Mouse (Mus musculus) kidney, adult 18-20 months (tissue): Measurements from ENCODE around the gene Col24a1.
A peak's percentile ranks its signal among the peaks of the same experiment; 100 is the strongest.
"Not testable (repeated sequence)": the region's sequence is repeated elsewhere in the genome, so short reads cannot be mapped to it uniquely, and the experiment has no call there.

Source experiments
- DNase-seq: peaks from one replicate; pipeline ENCODE4 v3.0.0; 2021

Col24a1 gene

GRCm38 (mm10) chr3:145356865-145357487 is 64.7 kb downstream of the Col24a1 start:
- no peak for DNase-seq

DNA sequence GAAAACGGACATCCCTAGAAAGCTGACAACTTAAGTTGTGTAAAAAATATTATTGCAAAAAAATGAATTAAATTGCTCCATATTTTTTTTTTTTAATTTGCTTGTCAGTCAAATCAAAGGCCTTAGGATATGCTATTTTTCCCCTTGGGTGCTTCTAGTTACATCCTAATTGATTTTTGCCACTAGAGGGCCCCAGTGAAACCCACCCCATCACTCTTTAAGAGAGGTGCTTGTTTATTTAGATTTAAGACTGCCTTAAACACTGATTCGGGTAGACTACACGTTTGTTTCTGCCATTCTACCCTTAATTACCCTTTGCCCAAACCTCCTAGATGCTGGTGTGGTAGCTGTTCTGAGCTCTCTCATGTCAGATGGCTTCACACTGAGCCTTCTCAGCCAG is 73.0 kb downstream of the Col24a1 start:
- DNase-seq: no peak

DNA sequence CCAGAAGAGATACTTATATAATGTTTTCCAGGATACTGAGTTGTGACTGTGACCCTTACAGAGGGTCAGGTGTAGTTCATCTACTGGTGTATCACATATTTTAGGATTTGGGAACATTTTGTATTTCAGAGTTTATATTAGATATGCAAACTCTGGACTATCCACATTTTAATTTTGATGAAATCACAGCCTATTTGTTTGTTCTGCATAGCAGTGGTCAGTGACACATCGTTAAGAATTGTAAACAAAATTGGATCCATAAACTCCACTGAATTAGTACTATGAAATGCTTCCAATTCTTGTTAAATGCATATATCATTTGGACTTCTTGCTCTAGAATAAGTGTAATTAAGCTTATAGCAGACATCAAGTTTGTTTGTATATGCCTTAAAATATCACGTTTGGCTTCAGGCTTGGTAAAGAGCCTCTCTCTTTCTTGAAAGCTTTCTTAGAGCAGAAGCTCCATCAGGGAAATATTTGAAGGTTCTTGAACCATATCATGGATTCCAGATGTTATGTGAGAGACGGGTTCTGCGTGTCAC is 75.0 kb downstream of the Col24a1 start:
- no peak for DNase-seq

DNA sequence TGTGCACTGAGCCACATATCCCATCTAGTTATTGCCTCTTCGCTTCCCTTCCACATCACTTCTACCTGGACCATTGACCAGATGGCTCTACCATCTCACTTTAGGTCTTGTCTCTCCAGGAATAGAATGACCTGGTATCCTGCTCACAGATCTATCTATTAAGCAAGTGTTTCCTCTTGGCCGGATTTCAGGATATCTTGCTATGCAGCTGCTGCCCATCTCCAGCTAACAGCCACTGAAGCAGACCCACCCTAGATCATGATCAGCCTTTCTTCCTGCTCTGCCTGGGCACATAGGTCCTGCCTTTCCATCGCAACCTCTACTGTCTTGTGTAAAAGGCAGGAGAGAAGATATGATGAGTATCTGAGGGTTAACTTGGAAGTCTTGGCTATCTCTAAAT is 84.0 kb downstream of the Col24a1 start:
- no peak for DNase-seq

DNA sequence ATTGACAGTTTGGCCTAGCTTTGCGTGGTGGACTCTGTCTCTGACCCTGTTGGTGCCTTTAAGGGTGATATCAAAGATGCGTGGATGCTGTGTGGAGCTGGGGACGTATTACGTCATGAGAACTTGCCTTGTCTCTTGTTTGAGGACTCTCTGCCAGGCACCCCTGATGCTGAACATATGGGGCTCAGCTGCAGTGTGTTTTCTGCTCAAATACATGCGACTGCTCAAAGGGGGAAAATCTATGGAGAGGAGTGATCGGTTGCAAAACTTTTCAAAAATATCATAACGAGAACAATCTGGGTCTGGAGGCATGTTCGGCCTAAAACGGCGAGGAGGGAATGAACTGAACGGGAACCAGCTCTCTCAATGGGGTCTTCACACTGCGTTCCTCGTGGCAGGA is 90.8 kb downstream of the Col24a1 start:
- no peak for DNase-seq

- no peak for DNase-seq
Measured at GRCm38 (mm10) chr3:145386434-145386833, 94.2 kb downstream of the Col24a1 start.

DNA sequence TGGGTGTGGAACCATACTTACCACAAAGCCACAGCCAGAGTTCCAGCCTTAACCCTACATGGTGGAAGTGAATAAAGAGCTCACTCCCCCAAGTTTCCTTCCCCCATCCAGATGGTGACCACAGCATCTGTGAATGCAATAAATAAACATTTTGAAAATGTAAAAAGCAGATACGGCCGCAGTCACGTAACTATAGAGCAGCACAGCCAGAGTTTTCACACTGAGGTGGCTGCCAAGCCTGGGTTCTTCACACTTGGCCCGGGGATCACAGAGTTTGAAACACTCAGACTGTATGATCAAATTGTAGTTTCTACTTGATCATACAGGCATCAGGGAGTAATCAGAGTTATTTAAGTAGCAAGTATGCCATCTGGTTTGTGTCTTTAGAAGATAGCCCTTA is 98.4 kb downstream of the Col24a1 start:
- DNase-seq: no peak

GRCm38 (mm10) chr3:145391986-145392659 is 99.9 kb downstream of the Col24a1 start:
- DNase-seq: no peak

- DNase-seq: no peak
Measured at GRCm38 (mm10) chr3:145399173-145399572, 106.9 kb downstream of the Col24a1 start.

GRCm38 (mm10) chr3:145402257-145402656 is 110.0 kb downstream of the Col24a1 start:
- no peak for DNase-seq

DNA sequence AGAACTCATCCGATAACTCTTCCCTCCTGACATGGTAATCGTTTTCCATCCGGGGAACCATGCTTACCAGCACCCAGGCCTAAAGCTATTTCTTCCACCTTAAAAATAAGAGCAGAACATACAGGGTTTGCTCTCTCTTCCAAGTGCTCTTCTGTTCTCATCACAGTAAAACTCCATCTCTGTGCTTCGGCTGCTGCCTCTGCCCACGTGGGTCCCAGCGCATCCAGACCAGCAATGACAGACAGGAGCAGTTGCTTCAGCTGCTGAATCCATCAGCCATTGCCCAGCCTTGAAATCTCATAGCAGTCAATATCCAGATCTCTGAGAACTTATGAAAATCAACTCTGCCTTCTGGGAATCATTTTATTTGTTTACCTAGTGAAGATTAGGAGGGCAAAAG is 110.7 kb downstream of the Col24a1 start:
- no peak for DNase-seq

DNA sequence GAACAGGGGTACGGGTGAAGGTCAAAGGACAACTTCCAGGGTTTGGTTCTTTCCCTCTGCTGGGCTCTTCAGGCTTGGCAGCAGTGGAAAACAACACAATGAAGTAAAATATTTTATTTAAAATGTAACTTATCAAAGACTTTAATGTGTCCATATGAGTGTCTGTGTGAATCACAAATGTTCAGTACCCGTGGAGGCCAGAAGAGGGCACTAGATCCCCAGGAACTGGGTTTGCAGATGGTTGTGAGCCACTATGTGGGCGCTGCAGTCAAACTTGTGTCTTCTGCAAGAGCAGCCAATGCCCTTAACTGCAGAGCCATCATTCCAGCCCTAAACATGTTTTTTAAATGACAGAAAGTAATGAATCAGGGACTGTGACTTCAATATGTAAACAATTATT is 115.8 kb downstream of the Col24a1 start:
- DNase-seq: peak; percentile 35

DNA sequence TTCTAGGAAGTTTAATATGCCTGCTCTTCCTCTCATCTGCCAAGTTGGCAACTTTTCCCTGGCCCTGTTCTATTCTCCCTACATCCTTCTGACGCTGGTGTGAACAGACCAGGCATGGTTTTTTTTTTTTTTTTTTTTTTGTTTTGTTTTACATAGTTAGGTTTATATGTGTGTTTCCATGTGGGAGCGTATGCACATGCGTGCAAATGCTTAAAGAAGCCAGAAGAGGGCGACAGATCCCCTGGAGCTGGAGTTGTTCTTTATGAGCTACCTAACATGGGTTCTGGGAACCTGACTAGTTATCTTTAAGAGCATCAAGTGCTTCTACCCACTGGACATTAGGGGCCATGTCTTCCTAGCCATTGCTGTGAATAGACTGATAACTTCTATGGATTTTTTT is 119.9 kb downstream of the Col24a1 start:
- no peak for DNase-seq

DNA sequence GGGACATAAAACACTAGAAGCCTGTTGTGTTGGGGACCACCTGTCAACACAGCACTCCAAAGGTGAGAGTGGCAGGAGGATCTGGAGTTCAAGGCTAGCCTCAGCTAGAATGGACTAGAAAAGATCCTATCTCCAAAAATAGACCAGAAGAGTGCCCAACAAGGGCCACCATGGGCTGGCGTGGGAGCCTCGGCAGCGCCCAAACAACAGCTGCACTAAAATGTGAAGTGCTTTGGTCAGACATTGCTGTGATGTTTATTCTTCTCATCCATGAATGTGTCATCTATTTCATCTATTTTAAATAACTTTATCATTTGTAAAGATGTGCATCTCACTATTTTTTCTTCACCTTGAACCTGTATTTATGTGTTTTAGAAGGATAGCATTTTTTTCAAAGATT is 122.1 kb downstream of the Col24a1 start:
- DNase-seq: no peak

DNA sequence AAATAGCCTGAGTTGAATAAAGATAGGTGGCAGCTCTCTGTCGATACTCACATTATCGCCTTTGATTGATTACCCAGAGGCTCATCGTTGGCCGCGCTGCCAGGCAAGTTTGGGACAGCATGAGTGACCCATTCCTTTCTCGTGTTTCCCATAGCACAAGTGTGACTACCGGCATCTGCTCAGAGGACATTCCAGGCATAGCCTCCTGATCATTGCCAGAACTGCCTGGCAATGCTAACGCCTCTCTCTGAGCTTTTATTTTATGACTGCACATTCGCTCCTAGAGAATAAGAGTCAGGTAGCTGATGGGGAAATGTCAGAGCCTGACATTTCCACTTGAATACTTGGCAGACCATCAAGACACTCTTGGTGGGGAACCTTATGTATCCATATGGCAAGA is 125.5 kb downstream of the Col24a1 start:
- DNase-seq: no peak

GRCm38 (mm10) chr3:145420421-145420820 is 128.1 kb downstream of the Col24a1 start:
- DNase-seq: no peak

DNA sequence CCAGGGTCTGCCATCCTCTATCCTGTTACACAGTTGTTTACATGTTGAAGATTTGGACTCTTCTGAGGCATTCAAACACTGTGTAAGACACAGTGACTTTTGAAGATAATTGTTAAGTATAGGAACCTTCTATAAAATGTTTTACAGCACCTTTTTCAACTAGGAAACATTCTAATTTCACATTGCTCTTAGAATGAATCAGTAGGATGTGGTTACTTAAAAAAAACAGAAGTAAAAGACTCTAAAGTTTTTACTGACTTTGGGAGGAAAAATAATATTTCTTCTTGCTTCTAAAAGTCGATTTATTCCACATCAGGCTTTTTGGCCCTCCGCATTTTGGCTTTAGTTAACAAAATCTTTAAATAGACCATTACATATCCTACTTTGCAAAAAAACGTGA is 129.8 kb downstream of the Col24a1 start:
- DNase-seq: no peak

DNA sequence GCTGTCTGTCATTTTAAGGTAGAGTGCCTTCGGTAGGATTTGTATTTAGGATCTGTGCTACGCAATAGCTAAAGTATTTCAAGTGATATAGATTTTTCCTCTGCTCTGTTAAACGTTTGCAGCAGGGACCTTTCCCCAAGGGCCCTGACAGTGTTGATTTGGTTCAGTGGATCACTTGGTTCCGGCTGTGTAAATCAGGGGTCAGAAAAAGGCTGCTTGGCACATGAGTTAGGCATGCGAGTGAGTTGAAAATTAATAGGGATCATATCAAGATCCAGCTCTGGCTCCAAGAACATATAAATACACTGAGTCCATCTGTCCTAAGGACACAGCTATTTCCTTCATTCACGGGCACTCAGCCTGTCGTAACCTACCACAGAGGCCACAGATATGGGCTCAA is 146.1 kb downstream of the Col24a1 start:
- peak; percentile 14 for DNase-seq

GRCm38 (mm10) chr3:145439086-145439485 is 146.8 kb downstream of the Col24a1 start:
- no peak for DNase-seq

DNA sequence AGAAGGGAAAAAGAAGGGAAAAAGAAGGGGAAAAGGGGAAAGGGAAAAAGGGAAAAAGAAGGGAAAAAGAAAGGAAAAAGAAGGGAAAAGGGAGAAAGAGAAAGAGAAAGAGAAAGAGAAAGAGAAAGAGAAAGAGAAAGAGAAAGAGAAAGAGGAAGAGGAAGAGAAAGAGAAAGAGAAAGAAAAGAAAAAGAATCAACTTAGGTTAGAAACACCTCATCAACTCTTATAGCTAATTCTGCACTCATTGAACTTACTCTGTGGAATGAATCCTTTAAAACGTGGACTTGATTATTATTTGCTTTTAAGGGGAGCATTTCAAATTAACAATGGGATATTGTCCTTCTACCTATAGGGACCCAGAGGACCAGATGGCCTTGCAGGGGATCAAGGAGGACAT is 148.7 kb downstream of the Col24a1 start:
- no peak for DNase-seq

DNA sequence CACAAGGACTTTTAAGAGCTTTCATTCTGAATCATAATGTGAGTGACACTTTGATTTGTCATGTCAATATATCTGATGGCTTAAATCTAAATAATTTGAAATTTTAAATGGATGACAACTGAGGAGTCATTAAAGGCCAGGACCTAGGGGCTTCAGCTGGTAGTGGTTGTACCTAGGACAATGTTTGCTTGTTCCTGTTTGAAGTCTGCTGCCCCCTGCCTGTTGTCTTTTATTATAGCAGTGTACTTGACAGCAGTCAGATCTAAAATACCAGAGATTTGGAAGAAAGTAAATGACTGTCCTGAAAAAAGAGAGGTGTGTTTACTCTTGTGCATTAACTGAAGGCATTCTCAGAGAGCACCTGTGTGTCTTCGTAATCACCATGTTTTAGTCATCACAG is 150.0 kb downstream of the Col24a1 start:
- peak; percentile 18 for DNase-seq

- not testable (repeated sequence) for DNase-seq
Measured at GRCm38 (mm10) chr3:145443167-145443566, 150.9 kb downstream of the Col24a1 start.

GRCm38 (mm10) chr3:145457039-145457438 is 164.8 kb downstream of the Col24a1 start:
- no peak for DNase-seq

DNA sequence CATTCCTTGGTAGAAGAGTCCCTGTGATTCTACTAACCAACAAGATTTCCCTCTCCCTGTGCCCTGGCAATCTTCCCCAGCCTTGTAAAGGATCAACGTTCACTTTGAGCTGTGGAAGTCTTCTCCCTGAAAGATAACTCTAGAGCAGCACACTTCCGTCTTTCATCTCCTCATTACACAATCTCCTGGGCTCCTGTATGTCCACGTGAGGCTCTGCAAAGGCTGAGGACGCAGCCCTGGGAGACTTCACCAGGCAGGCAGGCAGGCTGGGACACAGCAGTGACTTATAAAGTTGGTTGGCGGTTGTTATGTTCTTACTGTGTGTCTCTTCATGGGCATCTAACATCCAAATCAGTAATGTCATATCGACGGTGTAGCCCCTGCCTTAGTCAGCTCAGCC is 170.1 kb downstream of the Col24a1 start:
- DNase-seq: no peak

DNA sequence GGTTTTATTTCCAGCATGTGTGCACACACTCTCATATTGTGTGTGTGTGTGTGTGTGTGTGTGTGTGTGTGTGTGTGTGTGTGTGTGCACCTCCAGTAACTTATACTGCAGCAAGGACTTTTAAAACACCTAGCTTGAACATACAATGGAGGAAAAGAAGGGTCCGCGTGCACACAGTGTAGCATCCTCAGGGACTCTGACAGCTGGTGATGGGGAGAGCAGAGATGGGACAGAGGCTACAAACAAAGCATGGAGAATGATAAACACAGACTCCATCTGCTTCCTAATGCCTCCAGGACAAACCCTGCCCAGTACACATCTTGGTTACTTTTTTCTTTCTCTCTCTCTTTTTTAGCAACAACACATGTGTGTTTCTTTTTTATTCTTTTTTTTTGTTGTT is 171.5 kb downstream of the Col24a1 start:
- DNase-seq: no peak
